Mouse (Mus musculus) ES-Bruce4 (cell line): ENCODE results near the gene Gm28539.

Experiments used
- CTCF ChIP-seq: IDR thresholded peaks from one replicate; pipeline ENCODE4 v1.8.1; 2011; ENCODE audit warnings: low read depth, low read length
- EP300 ChIP-seq: IDR thresholded peaks from 2 replicates; pipeline ENCODE4 v1.6.1; 2011; ENCODE audit warnings: low read depth, low read length; ENCODE audit not compliant: insufficient read depth
- POLR2A ChIP-seq: IDR thresholded peaks from one replicate; pipeline ENCODE4 v1.8.1; 2011; ENCODE audit warnings: low read length; ENCODE audit not compliant: insufficient read depth

GRCm38 (mm10) chr16:18846301-18846820 lies 10.0 kb downstream of the Gm28539 start:
- TF ChIP-seq CTCF = no peak
- TF ChIP-seq POLR2A = no peak
- no peak for TF ChIP-seq EP300
